Mouse (Mus musculus) forebrain, embryonic 15.5 days (tissue): Measurements from ENCODE around the gene Dph1. TPM values are rescaled to one million over a fixed set of nuclear protein-coding genes. Genes with fewer than 3 reads are reported as not detected.

Experiments used
- ATAC-seq: fragments of 200-750 bp; cut with Nextera tagmentation; replicated peaks from 2 replicates; pipeline ENCODE4 v1.8.0; 2017; ENCODE audit warnings: mild to moderate bottlenecking, moderate TSS enrichment, moderate library complexity
- H3K27ac ChIP-seq: fragments of 300-500 bp; sonication (generic); replicated peaks from 2 replicates; pipeline ENCODE4 v1.5.1; 2015; ENCODE audit warnings: mild to moderate bottlenecking, inconsistent platforms
- H3K27me3 ChIP-seq: fragments of 300-500 bp; sonication (generic); 2 replicates; pipeline ENCODE4 v1.6.1; 2015; ENCODE audit warnings: inconsistent platforms
- H3K36me3 ChIP-seq: fragments of 300-500 bp; sonication (generic); 2 replicates; pipeline ENCODE4 v1.6.1; 2015; ENCODE audit warnings: mild to moderate bottlenecking, inconsistent platforms
- H3K4me1 ChIP-seq: fragments of 300-500 bp; sonication (generic); 2 replicates; pipeline ENCODE4 v1.6.1; 2015; ENCODE audit warnings: inconsistent platforms
- H3K4me2 ChIP-seq: fragments of 300-500 bp; sonication (generic); replicated peaks from 2 replicates; pipeline ENCODE4 v1.6.1; 2015; ENCODE audit warnings: mild to moderate bottlenecking, inconsistent platforms
- H3K4me3 ChIP-seq: fragments of 300-500 bp; sonication (generic); 2 replicates; pipeline ENCODE4 v1.5.1; 2015; ENCODE audit warnings: mild to moderate bottlenecking, inconsistent platforms
- H3K9ac ChIP-seq: fragments of 300-500 bp; sonication (generic); replicated peaks from 2 replicates; pipeline ENCODE4 v1.6.1; 2015; ENCODE audit warnings: mild to moderate bottlenecking, inconsistent platforms
- H3K9me3 ChIP-seq: fragments of 300-500 bp; sonication (generic); 2 replicates; pipeline ENCODE4 v1.6.1; 2016; ENCODE audit warnings: inconsistent platforms
- WGBS: fragments of 180-500 bp; shearing (Covaris S2); methylation state at CpG from one replicate; pipeline ENCODE4 v1.1.7; 2015; ENCODE audit warnings: mixed read lengths; 5-methylcytosine and 5-hydroxymethylcytosine counted together
- polyA plus RNA-seq: library from polyadenylated mRNA; unstranded; fragments of >200 nt; fragmentation: Nextera tagmentation; extraction: Ambion mirVana; gene quantifications from 2 replicates; pipeline ENCODE4 v1.2.1, GENCODE M21; 2015

Dph1 gene
- polyA plus RNA-seq, 1 experiment from 2014 or later: 16.2 TPM

DNA sequence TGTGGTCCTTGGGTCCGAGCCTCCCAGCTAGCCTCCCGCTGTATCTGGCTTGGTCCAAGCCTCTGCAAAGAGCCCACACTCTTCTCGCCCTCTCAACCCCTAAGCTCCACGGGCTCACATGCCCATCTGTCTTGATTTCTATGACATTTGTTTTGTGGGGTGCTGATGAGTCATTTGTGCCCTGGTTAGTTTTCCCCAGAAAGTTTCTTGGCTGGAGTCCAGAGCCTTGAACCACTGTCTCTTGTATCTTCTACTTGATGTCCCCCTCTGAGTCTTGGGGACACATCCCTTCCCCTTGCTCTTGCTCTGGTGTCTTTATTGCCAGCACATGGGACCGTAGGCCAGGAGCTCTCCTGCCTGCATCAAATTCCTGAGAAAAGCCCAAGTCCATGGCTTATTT, 8.9 kb upstream of the Dph1 start:
- 87% methylated on average over 5 of the region's 5 CpGs for WGBS
- Histone ChIP-seq H3K36me3 (no peaks in the 10 kb centered on the region), H3K9ac (no peak overlapping the region), H3K27ac (no peak overlapping the region), H3K27me3 (peaks cover 27% of the 10 kb centered on the region), H3K4me3 (no peak overlapping the region), H3K9me3 (no peaks in the 10 kb centered on the region), H3K4me2 (no peak overlapping the region), H3K4me1 (peaks cover 5% of the 10 kb centered on the region)
- ATAC-seq: no peak

DNA sequence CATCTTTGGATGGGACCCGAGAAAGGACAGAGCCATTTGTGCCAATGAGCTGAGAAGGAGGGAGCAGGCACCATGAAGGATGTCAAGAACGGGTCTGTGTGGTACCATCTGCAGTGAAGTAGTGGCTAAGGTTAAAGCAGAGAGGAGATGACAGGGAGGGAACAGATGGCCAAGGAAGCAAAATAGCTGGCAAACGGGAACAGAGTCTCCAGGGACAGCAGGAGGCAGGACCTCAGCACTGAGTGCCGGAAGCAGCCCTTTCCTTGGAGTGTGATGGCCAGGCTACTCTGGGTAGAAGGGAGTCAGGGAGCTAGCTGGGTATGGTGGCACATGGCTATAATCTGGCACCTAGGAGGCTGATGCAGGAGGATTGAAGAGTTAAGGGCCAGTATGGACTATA, 7.8 kb upstream of the Dph1 start:
- WGBS: 66% methylated on average over 4 of the region's 4 CpGs
- H3K27me3 ChIP-seq: peaks cover 39% of the 10 kb centered on the region
- H3K9me3 ChIP-seq: no peaks in the 10 kb centered on the region

DNA sequence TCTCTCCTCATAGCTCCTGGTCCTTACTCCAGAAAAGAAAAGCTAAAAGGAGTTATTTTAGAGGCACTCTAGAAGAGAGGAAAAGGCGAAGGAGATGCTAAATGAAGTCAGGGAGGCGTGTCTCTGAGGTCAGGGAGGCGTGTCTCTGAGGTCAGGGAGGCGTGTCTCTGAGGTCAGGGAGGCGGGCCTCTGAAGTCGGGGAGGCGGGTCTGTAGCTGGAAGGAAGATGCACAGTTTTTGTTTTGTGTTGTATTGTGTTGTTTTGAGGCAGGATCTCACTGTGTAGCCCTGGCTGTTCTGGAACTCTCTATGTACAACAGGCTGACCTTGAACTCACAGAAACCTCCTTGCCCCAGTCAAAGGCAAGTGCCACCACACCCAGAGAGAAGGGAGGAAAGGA, 6.9 kb upstream of the Dph1 start:
- H3K4me1 ChIP-seq: peaks cover 25% of the 10 kb centered on the region
- WGBS: 43% methylated on average over 7 of the region's 7 CpGs
- H3K27ac ChIP-seq: no peak overlapping the region
- H3K9me3 ChIP-seq: no peaks in the 10 kb centered on the region
- H3K9ac ChIP-seq: no peak overlapping the region
- no peak overlapping the region for H3K4me2 ChIP-seq
- no peak overlapping the region for H3K4me3 ChIP-seq
- no peak for ATAC-seq
- H3K27me3 ChIP-seq: peaks cover 45% of the 10 kb centered on the region
- H3K36me3 ChIP-seq: no peaks in the 10 kb centered on the region

More for the DNA sequence above, 7.8 kb upstream of the Dph1 start:
- ATAC-seq: no peak
- no peaks in the 10 kb centered on the region for H3K36me3 ChIP-seq
- H3K27ac ChIP-seq: no peak overlapping the region
- no peak overlapping the region for H3K9ac ChIP-seq
- peaks cover 17% of the 10 kb centered on the region for H3K4me1 ChIP-seq
- H3K4me3 ChIP-seq: no peak overlapping the region
- H3K4me2 ChIP-seq: no peak overlapping the region

DNA sequence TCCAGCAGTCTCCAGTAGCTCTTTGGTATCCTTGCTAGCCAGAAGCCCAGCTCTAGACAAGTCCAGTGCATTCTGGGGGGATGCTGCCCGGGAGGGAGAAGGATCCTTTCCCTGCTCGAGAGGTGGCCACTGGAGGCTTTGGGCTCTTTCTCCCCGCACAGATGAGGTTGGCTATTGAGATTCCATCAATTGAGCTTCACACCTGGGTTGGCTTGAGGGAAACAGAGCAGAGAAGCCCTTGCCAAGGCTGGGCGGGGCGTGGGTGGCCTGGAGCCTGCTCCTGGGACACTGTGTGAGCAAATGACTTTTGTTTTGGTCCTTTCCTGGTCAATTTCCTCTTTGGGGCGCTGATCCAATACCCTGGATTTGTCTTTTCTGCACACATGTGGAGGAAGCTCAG, 5.1 kb upstream of the Dph1 start:
- H3K4me1 ChIP-seq: peaks cover 29% of the 10 kb centered on the region
- 0 out of 2 replicates have a peak overlapping the region, but pooled peaks have one; percentile 53 for H3K4me3 ChIP-seq
- no peak overlapping the region for H3K27ac ChIP-seq
- no peak for ATAC-seq
- 41% methylated on average over 6 of the region's 6 CpGs for WGBS
- no peaks in the 10 kb centered on the region for H3K36me3 ChIP-seq
- 0 out of 2 replicates have a peak overlapping the region, but pooled peaks have one; percentile 59 for H3K4me2 ChIP-seq
- no peaks in the 10 kb centered on the region for H3K9me3 ChIP-seq
- no peak overlapping the region for H3K9ac ChIP-seq
- H3K27me3 ChIP-seq: peaks cover 54% of the 10 kb centered on the region

DNA sequence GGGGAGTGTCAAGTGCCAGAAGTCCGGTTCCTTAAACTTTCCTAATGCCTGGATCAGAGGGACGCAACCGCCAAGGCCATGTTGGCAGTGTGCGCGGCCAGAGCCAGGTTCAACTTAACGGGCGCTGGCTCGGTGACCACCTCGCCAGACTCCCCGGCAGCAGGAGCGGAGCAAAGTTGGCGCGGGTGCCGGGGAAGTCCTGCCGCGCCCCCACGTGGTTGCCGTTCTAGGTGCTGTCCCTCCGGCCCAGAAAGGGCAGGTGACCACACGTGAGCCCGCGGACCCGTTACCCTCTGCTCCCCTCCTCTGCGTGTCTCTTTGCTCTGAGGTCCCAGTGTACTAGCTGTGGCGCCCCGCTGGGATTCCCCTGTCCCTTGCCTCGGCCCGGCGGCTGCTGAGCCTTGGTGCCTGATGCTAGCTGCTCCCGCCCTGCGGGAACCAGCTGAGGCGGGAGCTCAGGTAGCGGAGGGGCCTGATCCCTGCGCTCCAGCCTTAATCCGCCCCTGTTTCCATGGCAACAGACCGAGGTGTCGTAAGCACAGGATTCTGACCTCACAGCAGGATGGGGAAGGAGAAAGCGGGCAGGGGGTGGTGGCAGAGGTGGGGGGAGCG, 3.9 kb upstream of the Dph1 start:
- Histone ChIP-seq H3K9me3 (no peaks in the 10 kb centered on the region), H3K4me2 (peak overlapping the region; percentile 59), H3K36me3 (no peaks in the 10 kb centered on the region), H3K9ac (peak overlapping the region; percentile 51), H3K4me1 (peaks cover 38% of the 10 kb centered on the region), H3K27ac (no peak overlapping the region), H3K4me3 (peak overlapping the region; percentile 53), H3K27me3 (peaks cover 54% of the 10 kb centered on the region)
- under 1% methylated on average over 39 of the region's 39 CpGs for WGBS
- no peak for ATAC-seq

DNA sequence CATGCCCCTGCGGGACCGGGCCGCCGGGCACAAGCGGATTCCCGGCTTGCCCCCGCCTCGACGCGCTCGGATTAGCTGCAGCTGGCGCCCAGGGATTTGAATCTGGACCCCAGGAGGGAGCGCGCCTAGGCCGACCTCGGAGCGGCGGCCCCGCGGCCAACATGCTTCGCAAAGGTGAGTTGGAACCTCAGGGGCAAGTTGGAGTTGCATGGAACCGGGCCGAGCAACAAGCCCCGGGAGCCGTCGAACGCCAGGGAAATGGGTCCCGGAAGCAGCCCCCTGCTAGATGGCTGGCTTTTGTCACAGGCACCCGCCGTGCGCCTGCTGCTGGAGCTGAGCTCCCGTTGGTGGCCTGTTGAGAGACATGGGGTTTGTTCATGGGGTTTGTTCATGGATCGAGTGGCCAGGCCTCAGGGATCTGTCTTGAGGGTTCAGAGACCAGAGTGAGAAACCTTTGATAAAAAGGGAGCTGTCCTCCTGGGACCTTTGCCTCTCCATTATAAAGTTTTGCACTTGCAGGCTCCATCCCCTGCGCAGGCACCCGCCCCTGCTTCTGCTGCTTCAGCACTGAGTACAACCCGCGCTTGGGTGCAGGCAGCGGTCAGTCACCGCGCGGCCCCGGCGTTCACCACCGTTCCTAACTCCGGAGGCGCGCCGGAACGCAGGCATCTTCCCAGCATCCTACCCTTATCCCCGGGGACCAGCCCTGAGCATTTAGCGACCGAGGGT, 3.2 kb upstream of the Dph1 start:
- H3K36me3 ChIP-seq: no peaks in the 10 kb centered on the region
- WGBS: under 1% methylated on average over 52 of the region's 52 CpGs
- no peak for ATAC-seq
- no peaks in the 10 kb centered on the region for H3K9me3 ChIP-seq
- H3K27ac ChIP-seq: no peak overlapping the region; the same call in 1 of the 2 replicates
- peak overlapping the region; percentile 53 for H3K4me3 ChIP-seq
- peak overlapping the region; percentile 59 for H3K4me2 ChIP-seq
- H3K27me3 ChIP-seq: peaks cover 54% of the 10 kb centered on the region
- peak overlapping the region; percentile 51 for H3K9ac ChIP-seq
- peaks cover 44% of the 10 kb centered on the region for H3K4me1 ChIP-seq

DNA sequence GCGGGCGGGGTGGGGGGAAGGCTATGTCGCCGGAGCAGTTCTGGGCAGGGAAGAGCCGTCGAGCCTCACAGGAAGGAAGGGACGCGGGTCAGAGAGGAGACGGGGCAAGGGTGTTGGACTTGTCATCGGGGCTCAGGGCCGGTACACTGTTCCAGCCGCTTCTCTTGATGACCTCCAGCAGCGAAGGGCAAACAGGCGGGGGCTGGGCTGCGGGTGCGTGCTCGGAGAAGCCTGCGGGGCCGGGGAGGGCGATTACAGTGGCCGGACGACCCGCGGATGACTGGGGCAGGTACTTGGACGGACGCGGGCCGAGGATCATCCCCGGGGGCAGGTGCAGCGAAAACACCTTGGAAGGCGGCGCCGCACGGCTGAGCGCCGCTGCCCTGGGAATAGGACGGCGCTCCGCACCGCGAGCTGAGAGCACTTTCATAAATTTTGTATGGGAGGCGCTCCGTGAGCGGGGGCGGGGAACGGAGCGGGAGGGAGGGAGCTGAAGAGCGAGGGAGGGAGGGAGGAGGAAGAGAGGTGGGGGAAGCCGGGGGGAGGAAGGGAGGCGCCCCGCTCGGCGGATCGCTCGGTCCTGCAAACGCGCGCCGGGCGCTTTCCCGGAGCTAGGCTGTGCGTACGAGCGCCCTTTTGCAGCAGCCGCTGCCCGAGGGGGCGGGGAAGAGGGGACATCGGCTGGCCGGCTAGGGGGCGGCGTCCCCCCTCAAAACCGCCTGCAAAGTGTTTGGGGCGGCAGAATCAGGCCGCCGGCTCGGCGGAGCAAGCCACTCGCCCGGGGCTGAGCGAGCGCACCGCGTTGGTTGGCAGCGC, 2.4 kb upstream of the Dph1 start, which contains the start of gene Rtn4rl1:
Gene Rtn4rl1 (plus strand): TSS at position 528 of the 816 bp plus-strand sequence.
- Histone ChIP-seq H3K4me1 (peaks cover 50% of the 10 kb centered on the region), H3K4me3 (peak within 1 kb of the TSS; percentile 53), H3K36me3 (no peaks in the 10 kb centered on the region), H3K27me3 (peaks cover 54% of the 10 kb centered on the region), H3K4me2 (peak within 1 kb of the TSS; percentile 59), H3K27ac (no peak within 1 kb of the TSS; the same call in 1 of the 2 replicates), H3K9me3 (no peaks in the 10 kb centered on the region), H3K9ac (peak within 1 kb of the TSS; percentile 51)
- WGBS: under 1% methylated on average over 74 of the region's 84 CpGs
- ATAC-seq: no peak

DNA sequence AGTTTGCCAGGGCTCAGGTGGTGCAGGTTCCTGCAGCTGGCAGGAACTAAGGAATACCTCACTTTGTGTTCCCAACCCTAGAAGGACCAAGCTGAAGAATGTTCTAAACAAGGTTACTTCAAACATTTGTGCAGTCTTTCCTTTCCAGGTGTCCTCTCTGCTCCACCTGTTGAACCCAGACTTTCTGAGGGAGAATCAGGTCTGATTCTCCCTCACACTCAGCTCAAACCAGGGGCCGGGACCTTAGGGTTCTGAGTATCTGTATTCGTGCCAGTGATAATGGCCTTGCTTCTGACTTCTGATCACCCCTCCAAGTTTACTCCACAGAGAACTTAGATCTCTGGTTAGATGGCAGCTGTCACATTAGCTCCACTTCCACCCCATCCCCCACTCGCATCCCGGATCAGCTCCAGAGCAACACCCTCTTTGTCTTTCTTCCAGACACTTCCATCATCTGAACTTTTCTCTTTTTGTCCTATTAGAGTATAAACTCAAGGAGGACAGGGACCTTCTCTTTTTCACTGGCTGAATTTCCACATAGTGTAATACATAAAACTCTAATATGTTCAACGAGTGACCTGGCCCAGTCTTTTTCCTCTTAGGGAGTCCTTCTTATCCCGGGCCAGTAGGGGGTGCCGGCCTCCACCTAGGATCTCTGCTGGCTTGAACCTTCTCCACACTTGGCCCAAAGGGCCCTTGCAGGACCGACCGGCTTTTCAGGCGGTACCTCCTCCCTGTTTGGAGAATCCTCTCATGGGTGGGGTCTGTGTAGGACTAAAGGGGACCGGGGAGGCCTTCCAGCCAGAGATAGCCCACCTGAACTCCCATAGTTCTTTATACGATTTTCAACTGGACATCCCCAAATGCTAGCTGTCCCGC, 1.5 kb upstream of the Dph1 start:
- no peaks in the 10 kb centered on the region for H3K36me3 ChIP-seq
- no peak overlapping the region for H3K27ac ChIP-seq
- H3K4me3 ChIP-seq: no peak overlapping the region
- peaks cover 51% of the 10 kb centered on the region for H3K4me1 ChIP-seq
- 21% methylated on average over 13 of the region's 13 CpGs for WGBS
- H3K9ac ChIP-seq: no peak overlapping the region
- peak; percentile 38 for ATAC-seq
- H3K27me3 ChIP-seq: peaks cover 53% of the 10 kb centered on the region
- H3K4me2 ChIP-seq: peak overlapping the region; percentile 59
- no peaks in the 10 kb centered on the region for H3K9me3 ChIP-seq

DNA sequence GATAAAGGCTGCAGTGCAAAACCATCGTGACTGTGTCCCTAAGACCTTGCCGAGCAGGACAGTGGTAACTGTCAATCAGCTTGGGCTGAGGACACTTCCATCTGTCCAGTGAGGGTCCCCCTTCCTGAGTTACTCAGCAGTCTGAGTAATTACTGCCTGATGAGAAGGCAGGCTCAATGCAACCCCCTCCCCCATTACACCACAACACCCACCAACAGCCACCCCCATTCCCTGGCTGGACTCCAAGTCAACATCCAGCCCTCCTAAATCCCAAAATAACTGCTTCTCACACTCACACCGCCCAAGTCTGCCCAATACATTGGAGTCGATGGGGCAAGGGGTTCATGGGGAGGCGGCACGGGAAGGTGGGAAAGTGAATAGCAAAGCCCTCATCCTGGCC, 800 bp upstream of the Dph1 start:
- Histone ChIP-seq H3K9me3 (no peaks in the 10 kb centered on the region), H3K4me2 (no peak overlapping the region), H3K27me3 (peaks cover 45% of the 10 kb centered on the region), H3K4me3 (no peak overlapping the region), H3K27ac (no peak overlapping the region), H3K9ac (no peak overlapping the region), H3K4me1 (peaks cover 51% of the 10 kb centered on the region), H3K36me3 (no peaks in the 10 kb centered on the region)
- ATAC-seq: no peak
- WGBS: 54% methylated on average over 6 of the region's 6 CpGs

DNA sequence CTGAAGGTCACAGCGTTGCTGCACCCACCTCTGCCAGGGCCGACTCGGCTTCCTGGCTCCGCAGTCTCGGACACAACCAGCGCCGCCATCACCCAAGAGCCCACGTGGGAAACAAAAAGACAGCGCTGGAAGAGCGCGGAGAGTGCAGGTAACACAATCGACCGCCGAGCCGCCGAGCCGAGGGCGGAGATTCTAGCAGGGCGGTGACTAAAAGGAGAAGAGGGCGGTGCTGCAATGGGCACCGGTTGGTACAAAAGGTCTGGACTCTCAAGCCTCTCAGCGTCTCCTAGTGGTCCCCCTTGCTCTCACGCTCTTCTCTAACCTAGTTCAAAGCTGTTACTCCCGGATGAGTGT, 693 bp downstream of the Dph1 start:
- 0 out of 2 replicates have a peak overlapping the region, but pooled peaks have one; percentile 12 for H3K27ac ChIP-seq
- H3K4me1 ChIP-seq: peaks cover 49% of the 10 kb centered on the region

DNA sequence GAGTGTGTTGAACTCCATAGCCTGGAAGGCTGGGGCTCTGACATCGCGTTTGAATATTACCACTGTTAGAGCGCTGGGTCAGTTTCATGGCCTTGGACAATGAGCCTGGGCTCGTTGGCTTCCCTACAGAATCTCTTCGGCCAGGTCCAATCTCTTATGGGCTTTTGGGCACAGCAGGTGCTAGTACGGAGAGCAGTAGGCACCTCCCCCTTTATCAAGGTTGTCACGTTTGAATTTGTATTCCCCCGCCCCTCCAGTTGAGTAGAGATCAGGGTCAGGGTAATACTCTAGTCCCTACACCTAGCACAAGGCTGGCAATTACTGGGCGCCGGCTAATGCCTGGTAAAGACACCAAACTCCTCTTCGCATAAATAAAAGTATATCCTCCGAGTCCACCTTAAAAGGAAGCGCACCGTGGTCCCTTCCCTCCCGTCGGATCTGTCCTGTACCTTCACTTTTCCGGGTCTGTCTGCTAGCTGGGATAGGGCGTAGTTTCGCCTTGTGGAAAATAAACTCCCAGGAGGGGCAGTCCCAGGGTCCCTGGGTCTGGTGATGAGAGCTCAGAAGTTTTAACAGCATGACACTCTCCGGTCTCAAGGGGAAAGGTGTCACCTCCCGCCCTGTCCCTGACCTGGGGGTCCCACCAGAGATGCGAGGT, 1.2 kb downstream of the Dph1 start:
- H3K9ac ChIP-seq: peak overlapping the region; percentile 66
- H3K27ac ChIP-seq: no peak overlapping the region
- H3K4me3 ChIP-seq: peak overlapping the region; percentile 93
- H3K4me2 ChIP-seq: peak overlapping the region; percentile 87
- H3K36me3 ChIP-seq: no peaks in the 10 kb centered on the region
- no peak; the same call in 1 of the 2 replicates for ATAC-seq
- peaks cover 25% of the 10 kb centered on the region for H3K27me3 ChIP-seq
- under 1% methylated on average over 22 of the region's 22 CpGs for WGBS
- H3K4me1 ChIP-seq: peaks cover 49% of the 10 kb centered on the region
- H3K9me3 ChIP-seq: no peaks in the 10 kb centered on the region

More for the DNA sequence above, 693 bp downstream of the Dph1 start:
- WGBS: under 1% methylated on average over 24 of the region's 24 CpGs
- H3K36me3 ChIP-seq: no peaks in the 10 kb centered on the region
- H3K9ac ChIP-seq: peak overlapping the region; percentile 66
- peak overlapping the region; percentile 87 for H3K4me2 ChIP-seq
- ATAC-seq: peak; percentile 82
- H3K9me3 ChIP-seq: no peaks in the 10 kb centered on the region
- peak overlapping the region; percentile 93 for H3K4me3 ChIP-seq
- H3K27me3 ChIP-seq: peaks cover 30% of the 10 kb centered on the region
